Mouse (Mus musculus): ENCODE data around the gene Prkaca. TPM values are rescaled to one million over a fixed set of nuclear protein-coding genes. Genes with fewer than 3 reads are reported as not detected.
"Not testable (repeated sequence)": the region's sequence is repeated elsewhere in the genome, so short reads cannot be mapped to it uniquely, and the experiment has no call there.

The Prkaca gene
- total and polyA plus RNA-seq, 2 experiments = 23.0 to 47.8 TPM

- Histone ChIP-seq H3K79me2 (ENCODE audit: control insufficient read depth, insufficient read depth, low read length) (peaks cover 6% of the 10 kb centered on the region; the same call in 1 of the 2 replicates), H3K4me3 (ENCODE audit: insufficient read depth, low read depth, low read length) (no peak overlapping the region), H3K36me3 (ENCODE audit: control insufficient read depth, insufficient read depth, low read length) (peaks cover 25% of the 10 kb centered on the region), H3K4me1 (ENCODE audit: control insufficient read depth, insufficient read depth, low read length) (peaks cover 4% of the 10 kb centered on the region), H3K27me3 (ENCODE audit: control insufficient read depth, insufficient read depth, low read length) (no peaks in the 10 kb centered on the region), H3K27ac (replicated peaks; ENCODE audit: insufficient read depth, low read depth, low read length) (no peak overlapping the region), H3K9ac (ENCODE audit: low read depth, low read length) (no peak overlapping the region)
- TF ChIP-seq CTCF (IDR thresholded peaks at IDR 0.05; ENCODE audit: low read depth, low read length) (no peak), POLR2A (IDR thresholded peaks at IDR 0.05; ENCODE audit: extremely low read depth, insufficient read depth, low read length) (no peak)
- no peak for DNase-seq (ENCODE audit: extremely low read depth, low read depth, low spot score)
- 79% methylated on average over 4 of the region's 4 CpGs for whole genome bisulfite sequencing
Observed at GRCm38 (mm10) chr8:83982449-83982848, 9.7 kb downstream of the Prkaca start.

- H3K79me2 ChIP-seq (ENCODE audit: control insufficient read depth, insufficient read depth, low read length); H3K27ac ChIP-seq (replicated peaks; ENCODE audit: insufficient read depth, low read depth, low read length); H3K4me1 ChIP-seq (ENCODE audit: control insufficient read depth, insufficient read depth, low read length); H3K4me3 ChIP-seq (ENCODE audit: insufficient read depth, low read depth, low read length); H3K27me3 ChIP-seq (ENCODE audit: control insufficient read depth, insufficient read depth, low read length); H3K9ac ChIP-seq (ENCODE audit: low read depth, low read length); DNase-seq (ENCODE audit: extremely low read depth, low read depth, low spot score): not testable (repeated sequence)
- peaks cover 32% of the 10 kb centered on the region for H3K36me3 ChIP-seq (ENCODE audit: control insufficient read depth, insufficient read depth, low read length)
- 97% methylated on average over 2 of the region's 2 CpGs for WGBS
Observed at GRCm38 (mm10) chr8:83983222-83983621, 10.4 kb downstream of the Prkaca start.

GRCm38 (mm10) chr8:83989243-83989642, 16.4 kb downstream of the Prkaca start:
- DNase-seq (ENCODE audit: extremely low read depth, low read depth, low spot score) = no peak
- no peaks in the 10 kb centered on the region for H3K27me3 ChIP-seq (ENCODE audit: control insufficient read depth, insufficient read depth, low read length)
- H3K4me1 ChIP-seq (ENCODE audit: control insufficient read depth, insufficient read depth, low read length) = no peaks in the 10 kb centered on the region
- no peak overlapping the region for H3K4me3 ChIP-seq (ENCODE audit: insufficient read depth, low read depth, low read length)
- H3K36me3 ChIP-seq (ENCODE audit: control insufficient read depth, insufficient read depth, low read length) = peaks cover 52% of the 10 kb centered on the region
- TF ChIP-seq CTCF (IDR thresholded peaks at IDR 0.05; ENCODE audit: low read depth, low read length) = no peak
- TF ChIP-seq POLR2A (IDR thresholded peaks at IDR 0.05; ENCODE audit: extremely low read depth, insufficient read depth, low read length) = no peak
- no peak overlapping the region for H3K27ac ChIP-seq (replicated peaks; ENCODE audit: insufficient read depth, low read depth, low read length)
- no peak overlapping the region for H3K9ac ChIP-seq (ENCODE audit: low read depth, low read length)
- 82% methylated on average over 7 of the region's 7 CpGs for WGBS
- H3K79me2 ChIP-seq (ENCODE audit: control insufficient read depth, insufficient read depth, low read length) = no peaks in the 10 kb centered on the region

GRCm38 (mm10) chr8:83990170-83990569, 17.4 kb downstream of the Prkaca start:
- Histone ChIP-seq H3K79me2 (ENCODE audit: control insufficient read depth, insufficient read depth, low read length) (no peaks in the 10 kb centered on the region), H3K9ac (ENCODE audit: low read depth, low read length) (no peak overlapping the region), H3K4me1 (ENCODE audit: control insufficient read depth, insufficient read depth, low read length) (no peaks in the 10 kb centered on the region), H3K27ac (replicated peaks; ENCODE audit: insufficient read depth, low read depth, low read length) (no peak overlapping the region), H3K4me3 (ENCODE audit: insufficient read depth, low read depth, low read length) (no peak overlapping the region), H3K36me3 (ENCODE audit: control insufficient read depth, insufficient read depth, low read length) (peaks cover 47% of the 10 kb centered on the region), H3K27me3 (ENCODE audit: control insufficient read depth, insufficient read depth, low read length) (no peaks in the 10 kb centered on the region)
- no peak for DNase-seq (ENCODE audit: extremely low read depth, low read depth, low spot score)
- no peak for TF ChIP-seq CTCF (IDR thresholded peaks at IDR 0.05; ENCODE audit: low read depth, low read length)
- TF ChIP-seq POLR2A (IDR thresholded peaks at IDR 0.05; ENCODE audit: extremely low read depth, insufficient read depth, low read length) = no peak
- 93% methylated on average over 14 of the region's 14 CpGs for WGBS

- no peak overlapping the region for H3K27ac ChIP-seq (replicated peaks; ENCODE audit: insufficient read depth, low read depth, low read length)
- H3K9ac ChIP-seq (ENCODE audit: low read depth, low read length) = no peak overlapping the region
- DNase-seq (ENCODE audit: extremely low read depth, low read depth, low spot score) = no peak
Observed at GRCm38 (mm10) chr8:83992488-83992887, 19.7 kb downstream of the Prkaca start.

GRCm38 (mm10) chr8:83994030-83994429, 21.2 kb downstream of the Prkaca start:
- Histone ChIP-seq H3K9ac (ENCODE audit: low read depth, low read length) (no peak overlapping the region), H3K27me3 (ENCODE audit: control insufficient read depth, insufficient read depth, low read length) (no peaks in the 10 kb centered on the region), H3K79me2 (ENCODE audit: control insufficient read depth, insufficient read depth, low read length) (no peaks in the 10 kb centered on the region), H3K4me3 (ENCODE audit: insufficient read depth, low read depth, low read length) (no peak overlapping the region), H3K4me1 (ENCODE audit: control insufficient read depth, insufficient read depth, low read length) (peaks cover 6% of the 10 kb centered on the region), H3K27ac (replicated peaks; ENCODE audit: insufficient read depth, low read depth, low read length) (no peak overlapping the region), H3K36me3 (ENCODE audit: control insufficient read depth, insufficient read depth, low read length) (peaks cover 16% of the 10 kb centered on the region)
- WGBS = 60% methylated on average over 3 of the region's 3 CpGs
- TF ChIP-seq POLR2A (IDR thresholded peaks at IDR 0.05; ENCODE audit: extremely low read depth, insufficient read depth, low read length) (no peak), CTCF (IDR thresholded peaks at IDR 0.05; ENCODE audit: low read depth, low read length) (no peak)
- no peak for DNase-seq (ENCODE audit: extremely low read depth, low read depth, low spot score)

More at GRCm38 (mm10) chr8:83992488-83992887, 19.7 kb downstream of the Prkaca start:
- no peak for TF ChIP-seq POLR2A (IDR thresholded peaks at IDR 0.05; ENCODE audit: extremely low read depth, insufficient read depth, low read length)
- no peak for TF ChIP-seq CTCF (IDR thresholded peaks at IDR 0.05; ENCODE audit: low read depth, low read length)
- Histone ChIP-seq H3K27me3 (ENCODE audit: control insufficient read depth, insufficient read depth, low read length) (no peaks in the 10 kb centered on the region), H3K4me3 (ENCODE audit: insufficient read depth, low read depth, low read length) (no peak overlapping the region), H3K36me3 (ENCODE audit: control insufficient read depth, insufficient read depth, low read length) (peaks cover 32% of the 10 kb centered on the region), H3K4me1 (ENCODE audit: control insufficient read depth, insufficient read depth, low read length) (no peaks in the 10 kb centered on the region; the same call in 1 of the 2 replicates), H3K79me2 (ENCODE audit: control insufficient read depth, insufficient read depth, low read length) (no peaks in the 10 kb centered on the region)
- 56% methylated on average over 2 of the region's 2 CpGs for WGBS
